Mouse (Mus musculus) frontal cortex, postnatal 10 days (tissue): ENCODE data around the gene Zdhhc12.
"Not testable (repeated sequence)": the region's sequence is repeated elsewhere in the genome, so short reads cannot be mapped to it uniquely, and the experiment has no call there.

Experiments used
- DNase-seq, 2 experiments: peaks; one replicate each; pipeline ENCODE4 v3.0.0; 2022; ENCODE audit warnings: low spot score in 2 of 2, mixed read lengths in 1 of 2

Zdhhc12 gene

GRCm38 (mm10) chr2:30093471-30094207, at the start of gene Zdhhc12:
Zdhhc12 (minus strand) TSS chr2:30093648.
- DNase-seq: peak; percentile 92 to 93

DNA sequence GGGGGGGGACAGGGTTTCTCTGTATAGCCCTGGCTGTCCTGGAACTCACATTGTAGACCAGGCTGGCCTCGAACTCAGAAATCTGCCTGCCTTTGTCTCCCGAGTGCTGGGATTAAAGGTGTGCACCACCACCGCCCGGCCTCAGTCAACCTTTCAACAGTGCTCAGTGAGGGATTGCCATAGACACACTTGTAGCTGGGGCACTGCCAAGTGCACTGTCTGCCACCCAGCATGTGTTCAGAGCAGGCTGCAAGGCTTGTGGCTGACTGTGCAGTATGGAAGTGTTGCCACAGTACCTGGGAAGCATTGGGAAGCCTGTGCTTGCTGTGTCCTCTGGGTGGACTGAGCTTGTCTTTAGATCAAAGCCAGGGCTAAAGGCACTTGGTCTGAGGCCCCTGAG, 46.6 kb upstream of the Zdhhc12 start:
- not testable (repeated sequence) for DNase-seq

GRCm38 (mm10) chr2:30136458-30136857, 43.0 kb upstream of the Zdhhc12 start:
- DNase-seq: no peak

DNA sequence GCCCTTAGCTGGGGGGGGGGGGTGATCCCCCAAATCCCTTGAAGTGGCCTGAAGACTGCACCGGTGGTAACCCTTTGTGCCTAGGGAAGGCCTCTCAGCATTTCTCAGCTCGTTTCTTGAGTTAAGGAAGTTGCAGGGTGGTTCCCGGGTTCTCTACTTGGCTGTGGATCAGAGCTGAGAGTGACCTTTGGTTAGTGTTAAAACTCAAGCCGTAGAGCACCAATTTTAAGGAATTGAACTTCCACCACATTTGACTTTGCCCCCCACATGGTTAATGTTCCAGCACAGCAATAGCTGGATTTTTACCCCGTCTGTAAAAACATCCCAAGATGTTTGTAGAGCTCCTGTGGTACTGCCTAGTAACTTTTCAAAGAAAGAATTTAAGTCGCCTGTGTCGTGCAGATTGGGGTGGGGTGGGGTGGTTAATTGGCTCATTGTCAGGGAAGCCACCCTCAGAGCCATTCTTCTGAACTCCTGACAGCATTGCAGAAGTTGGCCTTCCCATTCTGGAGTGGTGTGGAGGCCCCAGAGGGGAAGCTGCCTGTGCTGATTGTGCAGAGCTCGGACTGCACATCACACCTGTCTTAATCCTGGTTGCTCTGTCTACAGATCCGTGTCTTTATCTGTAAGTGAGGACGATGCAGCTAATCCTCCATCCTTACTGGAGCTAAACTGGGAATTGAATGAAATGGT, 41.6 kb upstream of the Zdhhc12 start:
- no peak for DNase-seq

DNA sequence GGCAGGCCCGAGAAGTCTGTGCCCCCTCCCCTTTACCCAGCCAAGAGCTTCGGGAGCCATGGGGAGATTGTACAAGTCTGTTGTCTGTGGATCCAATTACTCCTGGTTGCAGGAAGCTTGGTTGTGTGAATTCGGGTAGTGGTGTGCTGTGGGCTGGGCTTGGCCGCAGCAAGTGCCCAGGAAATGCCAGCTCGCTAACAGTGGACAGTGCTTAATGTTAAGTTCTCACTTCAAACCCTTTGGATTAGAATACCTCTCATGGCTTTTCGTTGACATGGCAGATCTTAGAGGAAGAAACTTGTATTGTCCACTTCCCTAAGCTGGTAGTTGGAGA, 40.9 kb upstream of the Zdhhc12 start:
- DNase-seq: no peak

DNA sequence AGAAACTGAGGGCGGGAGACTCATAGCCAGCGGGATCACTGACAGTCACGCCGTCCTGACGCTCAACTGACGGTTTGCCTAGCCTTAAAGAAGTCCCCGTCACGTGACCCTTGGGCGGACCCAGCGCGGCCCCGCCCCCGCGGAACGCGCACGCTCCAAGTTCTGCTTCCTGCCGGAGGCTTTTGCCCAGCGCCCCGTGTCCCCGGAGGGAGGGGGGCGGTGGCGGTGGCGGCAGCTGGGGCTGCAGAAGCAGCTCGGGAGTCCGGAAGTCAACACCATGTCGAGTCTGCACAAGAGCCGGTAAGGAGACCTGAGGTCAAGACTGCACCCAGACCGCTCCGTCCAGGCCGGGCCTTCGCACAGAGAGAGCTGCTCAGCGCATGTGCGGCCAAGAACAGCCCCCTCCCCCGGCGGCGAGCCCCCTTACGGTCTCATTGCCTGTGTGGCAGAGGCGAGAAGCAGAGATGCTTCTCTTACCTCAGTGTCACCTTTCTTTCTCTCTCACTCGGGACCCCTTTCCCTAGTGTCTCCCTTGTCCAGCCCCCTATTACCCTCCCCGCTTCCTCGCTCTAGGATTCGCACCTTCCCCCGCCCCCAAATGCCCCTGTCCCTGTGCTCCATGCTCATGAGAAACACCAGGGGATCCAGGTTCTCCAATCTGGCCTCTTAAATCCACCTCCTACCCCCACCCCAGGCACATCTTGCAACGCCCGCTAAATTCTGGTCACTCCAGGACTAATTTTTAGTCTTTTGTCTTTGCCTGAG, 40.3 kb upstream of the Zdhhc12 start, which contains the start of gene Tbc1d13:
Gene Tbc1d13, plus strand, starts transcription at position 134 of the 765 bp plus-strand sequence.
- DNase-seq: peak; percentile 97

DNA sequence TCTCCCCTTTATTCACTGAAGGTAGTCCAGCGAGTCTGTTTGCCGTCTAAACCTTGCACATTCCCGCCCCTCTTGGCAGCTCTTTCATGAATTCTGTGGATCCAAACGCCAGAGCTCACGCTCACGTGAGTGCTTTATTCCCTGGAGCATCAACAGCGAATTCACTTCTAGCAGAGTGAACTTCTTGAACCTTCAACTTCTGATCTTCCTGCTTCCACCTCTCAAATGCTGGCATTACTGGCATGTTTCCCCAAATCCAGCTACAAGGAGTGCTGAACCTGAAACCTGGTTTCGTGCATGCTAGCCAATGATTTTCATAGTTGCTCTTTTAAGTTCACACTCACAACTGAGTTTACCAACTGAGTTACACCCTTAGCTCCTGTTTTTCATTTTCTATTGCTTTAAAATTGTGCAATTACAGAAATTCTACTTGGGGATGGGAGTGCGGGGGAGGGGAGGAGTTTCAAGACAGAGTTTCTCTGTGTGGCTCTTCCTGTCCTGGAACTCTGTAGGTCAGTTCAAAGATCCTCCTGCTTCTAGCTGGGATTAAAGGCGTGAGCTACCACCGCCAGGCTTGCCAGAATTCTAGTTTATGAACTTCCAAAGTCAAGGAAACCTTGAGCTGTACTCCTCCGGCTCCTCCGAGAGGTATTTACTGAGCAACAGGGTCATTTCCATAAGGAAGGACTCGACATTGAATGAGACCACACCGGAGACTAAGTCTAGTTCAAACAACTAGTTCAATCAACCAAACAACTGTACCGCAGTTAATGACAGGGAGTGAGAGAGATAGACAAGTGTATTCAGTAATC, 39.6 kb upstream of the Zdhhc12 start:
- no peak for DNase-seq

DNA sequence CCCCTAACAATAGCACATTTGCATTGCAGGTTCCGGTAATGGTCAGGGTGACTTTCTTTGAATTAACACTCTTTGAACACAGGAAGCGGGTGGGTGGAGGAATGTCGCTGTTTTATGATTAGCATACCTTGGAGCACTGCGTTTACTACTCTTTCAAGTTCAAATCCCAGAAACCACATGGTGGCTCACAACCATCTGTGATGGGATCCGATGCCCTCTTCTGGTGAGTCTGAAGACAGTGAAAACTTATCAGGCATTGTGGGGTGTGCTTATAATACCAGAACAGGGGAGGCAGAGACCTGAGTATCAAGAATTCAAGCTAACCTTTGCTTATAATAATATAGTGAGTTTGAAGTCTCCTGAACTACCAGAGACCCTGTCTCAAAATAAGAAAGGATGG, 37.8 kb upstream of the Zdhhc12 start:
- DNase-seq: not testable (repeated sequence)

GRCm38 (mm10) chr2:30130156-30130555, 36.7 kb upstream of the Zdhhc12 start:
- no peak for DNase-seq

GRCm38 (mm10) chr2:30128789-30129188, 35.3 kb upstream of the Zdhhc12 start:
- no peak for DNase-seq

GRCm38 (mm10) chr2:30124472-30125274, 31.2 kb upstream of the Zdhhc12 start, which contains the start of gene Zer1:
Zer1 (minus strand) TSS chr2:30124585.
- DNase-seq: peak; percentile 92 to 93

DNA sequence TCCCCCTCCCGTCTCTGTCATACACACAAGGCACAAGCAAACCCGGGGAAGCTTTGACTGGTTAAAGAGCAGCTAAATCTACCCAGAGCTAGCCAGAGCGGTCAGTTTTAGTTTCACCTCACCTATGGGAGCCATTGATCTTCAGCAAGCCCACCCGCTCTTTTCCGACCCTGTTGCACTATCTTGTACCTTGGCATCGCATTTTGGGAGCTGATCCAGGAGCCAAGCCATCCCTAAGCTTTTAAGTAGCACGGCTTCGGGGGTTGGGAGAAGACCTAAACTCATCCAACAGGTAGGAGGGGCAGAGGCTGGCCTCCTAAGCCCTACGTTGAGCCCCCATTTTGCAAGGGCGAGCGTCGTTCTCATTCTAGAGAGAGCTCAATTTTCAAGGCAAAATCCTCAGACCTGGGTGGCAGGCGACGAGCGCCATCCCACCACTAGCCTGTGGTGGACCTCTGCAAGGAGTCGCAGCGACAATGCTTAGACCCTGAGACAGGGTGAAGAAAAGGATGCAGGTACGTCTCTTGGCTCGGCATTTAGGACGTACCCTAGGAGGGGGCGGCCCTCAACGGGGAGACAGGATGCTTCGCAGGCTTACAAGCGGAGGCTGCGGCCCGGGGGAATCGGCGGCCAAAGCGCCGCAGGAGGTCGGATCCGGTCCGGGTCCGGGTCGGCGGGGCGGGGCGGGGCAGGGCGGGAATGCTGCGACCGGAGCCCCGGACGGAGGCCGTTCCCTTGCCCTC, 30.5 kb upstream of the Zdhhc12 start:
- peak in 1 of 2 experiments; percentile 28 for DNase-seq

GRCm38 (mm10) chr2:30122766-30123165, 29.3 kb upstream of the Zdhhc12 start:
- no peak for DNase-seq

DNA sequence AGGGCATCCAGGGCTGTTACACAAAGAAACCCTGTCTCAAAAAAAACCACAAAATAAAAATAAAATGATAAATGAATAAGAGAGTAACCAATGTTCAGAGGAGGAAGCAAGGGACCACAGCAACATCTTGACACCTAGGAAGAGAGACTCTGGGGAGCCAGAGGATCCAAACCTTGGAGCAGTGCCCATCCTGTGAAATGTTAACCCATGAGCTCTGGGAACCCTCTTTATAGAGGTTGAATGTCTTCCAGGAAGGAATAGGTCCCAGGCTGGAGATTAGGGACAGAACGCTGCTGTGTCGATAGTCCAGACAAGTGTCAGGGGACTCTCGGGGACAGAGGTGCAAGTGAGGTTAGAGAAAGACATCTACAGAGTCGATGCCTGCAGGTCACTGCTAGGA, 26.8 kb upstream of the Zdhhc12 start:
- DNase-seq: no peak

GRCm38 (mm10) chr2:30119641-30120051, 26.2 kb upstream of the Zdhhc12 start:
- peak in 1 of 2 experiments; percentile 72 for DNase-seq

- DNase-seq: no peak
Measured at GRCm38 (mm10) chr2:30112564-30112963, 19.1 kb upstream of the Zdhhc12 start.

GRCm38 (mm10) chr2:30111500-30111899, 18.1 kb upstream of the Zdhhc12 start:
- DNase-seq: no peak

DNA sequence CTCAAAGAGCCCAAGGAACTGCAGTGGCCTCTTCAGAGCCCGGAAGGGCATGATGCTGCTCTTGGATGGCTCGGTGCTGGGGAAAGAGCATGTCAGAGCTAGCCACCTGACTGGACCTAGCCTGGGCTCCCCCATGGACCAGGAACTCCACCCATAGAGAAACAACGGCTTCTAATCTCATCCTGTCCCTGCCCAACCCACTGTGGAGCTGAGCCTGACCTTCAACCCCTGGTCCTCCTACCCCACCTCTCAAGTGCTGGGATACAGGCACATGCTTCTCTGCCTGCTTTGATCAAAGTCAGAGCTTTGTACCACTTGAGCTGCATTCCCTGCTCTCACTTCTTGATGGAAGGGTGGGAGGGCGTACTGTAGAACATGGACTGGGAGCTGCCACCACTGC, 14.8 kb upstream of the Zdhhc12 start:
- no peak for DNase-seq

DNA sequence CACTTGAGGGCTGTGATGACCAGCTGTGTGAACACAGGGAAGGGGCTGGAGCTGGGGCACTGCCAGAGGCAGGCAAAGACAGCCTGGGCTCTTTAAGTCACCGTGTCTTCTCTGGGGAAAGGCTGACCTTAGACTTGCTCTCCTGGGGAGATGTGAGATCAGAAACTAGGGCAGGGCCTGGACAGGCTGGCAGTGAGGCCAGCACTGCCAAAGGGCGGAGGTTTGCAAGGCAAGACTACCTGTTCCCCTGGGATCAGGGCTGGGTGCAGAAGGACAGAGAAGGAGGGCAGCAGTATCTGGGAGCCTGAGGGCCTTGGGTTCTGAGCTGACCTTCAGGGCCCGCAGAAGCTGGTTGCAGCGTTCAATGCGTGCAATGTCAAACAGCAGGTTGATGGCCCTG, 14.2 kb upstream of the Zdhhc12 start:
- DNase-seq: no peak

DNA sequence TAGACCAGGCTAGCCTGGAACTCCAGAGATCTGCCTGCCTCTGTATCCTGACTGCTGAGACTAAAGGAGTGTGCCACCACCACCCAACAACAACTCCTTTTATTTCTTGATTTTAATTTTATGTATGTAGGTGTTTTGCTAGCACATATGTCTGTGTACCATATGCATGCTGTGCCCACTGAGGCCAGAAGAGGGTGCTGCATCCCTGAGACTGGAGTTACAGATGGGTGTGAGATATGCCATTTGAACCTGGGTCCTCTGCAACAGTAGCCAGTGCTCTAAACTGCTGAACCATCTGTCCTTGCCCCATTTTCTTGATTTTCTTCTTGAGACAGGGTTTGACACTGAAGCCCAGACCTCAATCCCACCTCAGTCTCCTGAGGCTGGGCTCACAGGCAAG, 12.9 kb upstream of the Zdhhc12 start:
- no peak for DNase-seq
